Mouse (Mus musculus) liver, embryonic 14.5 days (tissue): ENCODE data around the gene Rfxank. TPM values are rescaled to one million over a fixed set of nuclear protein-coding genes. Genes with fewer than 3 reads are reported as not detected.

ENCODE experiments used
- ATAC-seq: fragments of 200-750 bp; cut with Nextera tagmentation; 2 replicates; pipeline ENCODE4 v1.8.0; 2017; ENCODE audit warnings: moderate number of reproducible peaks, mild to moderate bottlenecking, moderate library complexity; ENCODE audit not compliant: insufficient read depth
- DNase-seq, 3 experiments: peaks; one replicate each; pipeline ENCODE4 v3.0.0-alpha.2; 2012 to 2013; ENCODE audit warnings: low read depth in 3 of 3, low spot score in 3 of 3
- H3K27ac ChIP-seq: fragments of 300-500 bp; sonication (generic); 2 replicates; pipeline ENCODE4 v1.5.1; 2014; ENCODE audit warnings: moderate library complexity, mild to moderate bottlenecking, control low read depth, inconsistent platforms
- H3K27me3 ChIP-seq: fragments of 300-500 bp; sonication (generic); 2 replicates; pipeline ENCODE4 v1.6.1; 2014; ENCODE audit warnings: mild to moderate bottlenecking, low read length, moderate library complexity; ENCODE audit not compliant: control insufficient read depth, insufficient read depth
- H3K36me3 ChIP-seq: fragments of 300-500 bp; sonication (generic); replicated peaks from 2 replicates; pipeline ENCODE4 v1.6.1; 2014; ENCODE audit warnings: low read depth; ENCODE audit not compliant: control insufficient read depth, insufficient read depth
- H3K4me1 ChIP-seq, 2 experiments: fragments of 200-500 bp in 1 of 2; fragments of 300-500 bp in 1 of 2; sonication (generic) in 1 of 2; replicated peaks; 2 replicates each; pipeline ENCODE4 v1.6.1; 2012 to 2014; ENCODE audit warnings: antibody characterized with exemption in 1 of 2, inconsistent platforms in 1 of 2, low read length in 1 of 2; ENCODE audit not compliant: control insufficient read depth in 2 of 2, insufficient read depth in 2 of 2
- H3K4me2 ChIP-seq: fragments of 300-500 bp; sonication (generic); 2 replicates; pipeline ENCODE4 v1.6.1; 2014; ENCODE audit warnings: low read depth, mild to moderate bottlenecking, control low read depth, moderate library complexity
- H3K4me3 ChIP-seq, 2 experiments: fragments of 200-500 bp in 1 of 2; fragments of 300-500 bp in 1 of 2; sonication (generic) in 1 of 2; 2 replicates each; pipeline ENCODE4 v1.5.1; 2012 to 2014; ENCODE audit warnings: low read depth in 2 of 2, low read length in 2 of 2, mild to moderate bottlenecking in 2 of 2, control low read depth in 1 of 2, inconsistent platforms in 1 of 2, moderate library complexity in 1 of 2; ENCODE audit not compliant: insufficient read depth in 1 of 2
- H3K9ac ChIP-seq: fragments of 300-500 bp; sonication (generic); replicated peaks from 2 replicates; pipeline ENCODE4 v1.6.1; 2014; ENCODE audit warnings: mild to moderate bottlenecking, control low read depth, moderate library complexity
- H3K9me3 ChIP-seq: fragments of 300-500 bp; sonication (generic); 2 replicates; pipeline ENCODE4 v1.6.1; 2016; ENCODE audit warnings: low read length, mixed read lengths; ENCODE audit not compliant: control insufficient read depth
- CTCF ChIP-seq: IDR thresholded peaks from 2 replicates; pipeline ENCODE4 v1.5.1; 2016; ENCODE audit warnings: antibody characterized with exemption, low read depth, control low read depth
- EP300 ChIP-seq: IDR thresholded peaks from 2 replicates; pipeline ENCODE4 v1.6.1; 2016; ENCODE audit warnings: antibody characterized with exemption, low read depth
- WGBS: fragments of 180-500 bp; shearing (Covaris S2); extraction: QIAGEN DNeasy Blood & Tissue Kit; methylation state at CpG from one replicate; pipeline ENCODE4 v1.1.7; 2014; ENCODE audit not compliant: insufficient replicate concordance; 5-methylcytosine and 5-hydroxymethylcytosine counted together
- polyA plus RNA-seq, 2 experiments: library from polyadenylated mRNA; depleted of rRNA in 1 of 2; stranded (reverse) in 1 of 2; unstranded in 1 of 2; fragments of >200 nt; fragmentation: Nextera tagmentation in 1 of 2; extraction: Ambion mirVana in 1 of 2; gene quantifications; 2 replicates each; pipeline versions ENCODE4 v1.2.1 to v1.2.3; 2012 to 2014

Rfxank gene
- polyA plus RNA-seq, 2 experiments, result 6.1 to 6.4 TPM

DNA sequence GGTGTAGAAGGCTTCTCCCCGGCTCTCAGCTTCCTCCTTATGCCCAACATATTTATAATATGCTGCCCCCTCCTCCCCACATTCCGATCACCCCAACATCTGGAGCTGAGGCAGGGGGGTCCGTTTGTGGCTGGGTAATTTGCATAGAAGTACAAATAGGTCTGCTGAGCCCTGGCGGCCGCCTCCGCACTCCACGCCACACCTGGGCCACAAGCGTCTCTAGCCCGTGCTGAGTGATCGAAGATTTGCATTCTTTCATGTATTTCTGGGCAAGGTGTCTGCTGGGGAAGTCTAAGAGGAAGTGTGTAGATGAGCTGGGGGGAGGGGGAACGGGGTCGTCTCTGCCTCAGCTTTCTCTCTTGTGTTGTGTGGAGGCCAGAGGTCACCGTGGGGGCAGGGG lies 21.1 kb upstream of the Rfxank start:
- Histone ChIP-seq H3K9ac (no peak overlapping the region), H3K4me3 (no peak overlapping the region), H3K4me1 (peaks cover 0 to 2% of the 10 kb centered on the region in 2 experiments; a peak in 1 of 4 replicates), H3K9me3 (no peaks in the 10 kb centered on the region), H3K27ac (no peak overlapping the region), H3K4me2 (no peak overlapping the region), H3K36me3 (no peaks in the 10 kb centered on the region), H3K27me3 (no peaks in the 10 kb centered on the region; the same call in 1 of the 2 replicates)
- ATAC-seq, result no peak
- no peak for TF ChIP-seq EP300
- 36% methylated on average over 13 of the region's 13 CpGs for WGBS
- DNase-seq, result no peak

DNA sequence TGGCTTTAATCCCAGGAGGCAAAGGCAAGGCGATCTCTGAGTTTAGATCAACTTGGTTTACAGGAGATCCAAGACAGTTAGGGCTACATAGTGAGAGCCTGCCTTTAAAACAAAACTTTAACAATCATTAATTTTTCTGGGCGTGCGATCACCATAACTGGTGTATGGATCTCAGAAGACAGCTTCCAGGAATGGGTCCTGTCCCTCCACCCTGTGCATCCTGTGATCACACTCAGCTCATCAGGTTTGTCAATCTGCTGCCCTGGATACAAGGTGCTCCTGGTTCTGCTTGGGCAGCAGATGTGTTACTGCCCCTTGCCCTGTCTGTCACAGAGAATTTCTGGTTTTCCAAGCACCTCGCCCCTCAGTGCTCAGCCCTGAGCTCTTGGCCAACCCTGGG lies 20.3 kb upstream of the Rfxank start:
- no peak for DNase-seq
- Histone ChIP-seq H3K27me3 (no peaks in the 10 kb centered on the region; the same call in 1 of the 2 replicates), H3K4me3 (no peak overlapping the region)

DNA sequence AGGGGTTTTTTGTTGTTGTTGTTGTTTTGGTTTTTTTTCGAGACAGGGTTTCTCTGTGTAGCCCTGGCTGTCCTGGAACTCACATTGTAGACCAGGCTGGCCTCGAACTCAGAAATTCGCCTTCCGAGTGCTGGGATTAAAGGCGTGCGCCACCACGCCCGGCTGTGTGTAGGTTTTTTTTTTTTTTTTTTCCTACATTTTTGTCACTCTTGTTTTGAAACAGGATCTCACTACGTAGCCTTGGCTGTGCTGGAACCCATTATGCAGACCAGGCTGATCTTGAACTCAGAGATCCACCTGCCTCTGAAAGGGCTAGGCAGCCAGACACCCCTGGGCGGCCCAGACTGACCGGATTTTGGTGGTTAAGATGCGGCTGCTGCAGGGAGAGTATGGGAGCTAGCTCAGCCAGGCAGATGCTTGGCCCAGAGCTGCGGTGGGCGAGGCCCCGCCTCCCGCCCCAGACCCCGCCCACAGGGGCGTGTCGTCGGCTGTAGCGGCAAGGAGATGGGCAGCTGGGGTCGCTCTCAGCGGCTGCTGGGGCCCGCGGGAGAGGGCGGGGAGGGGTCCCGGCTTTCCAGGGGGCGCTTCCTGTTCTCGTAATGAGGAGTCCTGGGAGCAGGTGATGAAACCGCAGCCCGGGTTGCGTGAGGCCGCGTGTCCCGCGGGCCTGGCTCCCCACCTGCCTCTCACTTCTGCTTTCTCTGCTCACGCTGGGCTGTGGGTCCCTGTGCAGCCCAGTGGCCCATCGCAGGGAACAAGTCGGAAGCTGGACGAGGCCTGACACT lies 19.3 kb upstream of the Rfxank start:
- H3K9me3 ChIP-seq, result no peaks in the 10 kb centered on the region

More for the DNA sequence above, 20.3 kb upstream of the Rfxank start:
- Histone ChIP-seq H3K9ac (no peak overlapping the region), H3K27ac (no peak overlapping the region), H3K4me2 (no peak overlapping the region), H3K4me1 (peaks cover 0 to 2% of the 10 kb centered on the region in 2 experiments; a peak in 1 of 4 replicates), H3K9me3 (no peaks in the 10 kb centered on the region), H3K36me3 (no peaks in the 10 kb centered on the region)
- WGBS, result 65% methylated on average over 4 of the region's 4 CpGs
- ATAC-seq, result no peak
- TF ChIP-seq CTCF, result no peak
- no peak for TF ChIP-seq EP300

GRCm38 (mm10) chr8:70157240-70157800 lies 18.4 kb upstream of the Rfxank start:
- TF ChIP-seq CTCF, result no peak
- no peak for TF ChIP-seq EP300

More for the DNA sequence above, 19.3 kb upstream of the Rfxank start:
- no peaks in the 10 kb centered on the region for H3K36me3 ChIP-seq
- H3K4me2 ChIP-seq, result peak overlapping the region; percentile 84
- ATAC-seq, result peak; percentile 76
- TF ChIP-seq EP300 (no peak), CTCF (no peak)
- DNase-seq, result peak in 1 of 3 experiments; percentile 55
- peaks cover 0 to 2% of the 10 kb centered on the region in 2 experiments; a peak in 1 of 4 replicates for H3K4me1 ChIP-seq
- peak overlapping the region; percentile 42 to 63 for H3K4me3 ChIP-seq
- peak overlapping the region; percentile 43; the same call in 1 of the 2 replicates for H3K9ac ChIP-seq
- WGBS, result 7% methylated on average over 40 of the region's 40 CpGs
- no peaks in the 10 kb centered on the region; the same call in 1 of the 2 replicates for H3K27me3 ChIP-seq
- no peak overlapping the region for H3K27ac ChIP-seq

GRCm38 (mm10) chr8:70152537-70153257 lies 13.7 kb upstream of the Rfxank start:
- Histone ChIP-seq H3K27ac (no peak overlapping the region), H3K36me3 (no peaks in the 10 kb centered on the region), H3K9me3 (no peaks in the 10 kb centered on the region), H3K4me2 (peak overlapping the region; percentile 55), H3K27me3 (no peaks in the 10 kb centered on the region), H3K9ac (no peak overlapping the region), H3K4me1 (peaks cover 0 to 4% of the 10 kb centered on the region in 2 experiments; a peak in 1 of 4 replicates), H3K4me3 (no peak overlapping the region)
- ATAC-seq, result peak; percentile 89
- TF ChIP-seq EP300 (no peak), CTCF (no peak)
- 15% methylated on average over 22 of the region's 22 CpGs for WGBS
- peak; percentile 65 to 73 (median 70) for DNase-seq

More at GRCm38 (mm10) chr8:70157240-70157800, 18.4 kb upstream of the Rfxank start:
- no peak overlapping the region for H3K27ac ChIP-seq
- H3K27me3 ChIP-seq, result no peaks in the 10 kb centered on the region; the same call in 1 of the 2 replicates
- no peak overlapping the region for H3K9ac ChIP-seq
- DNase-seq, result no peak
- no peak overlapping the region for H3K4me3 ChIP-seq
- 71% methylated on average over 1 of the region's 1 CpGs for WGBS
- H3K4me1 ChIP-seq, result peaks cover under 1 to 2% of the 10 kb centered on the region in 2 experiments; a peak in 2 of 4 replicates
- ATAC-seq, result no peak
- no peaks in the 10 kb centered on the region for H3K9me3 ChIP-seq
- H3K4me2 ChIP-seq, result no peak overlapping the region
- no peaks in the 10 kb centered on the region for H3K36me3 ChIP-seq
